Mouse (Mus musculus) hematopoietic stem cell, adult 5-6 weeks (primary cell): ENCODE results near the gene Fscn2. TPM values are rescaled to one million over a fixed set of nuclear protein-coding genes. Genes with fewer than 3 reads are reported as not detected.
A peak's percentile ranks its signal among the peaks of the same experiment; 100 is the strongest.

Source experiments
- ATAC-seq, 2 experiments: fragments of 125-278 bp in 1 of 2; replicated peaks in 1 of 2; 2 replicates each; pipeline ENCODE4 v1.8.0; 2016 to 2017; ENCODE audit warnings: inconsistent platforms in 2 of 2, mild to moderate bottlenecking in 2 of 2, moderate number of reproducible peaks in 2 of 2, low read depth in 1 of 2, moderate TSS enrichment in 1 of 2; ENCODE audit not compliant: low FRiP score in 2 of 2, poor library complexity in 2 of 2, severe bottlenecking in 2 of 2, insufficient read depth in 1 of 2, low TSS enrichment in 1 of 2
- total RNA-seq: library from RNA; stranded (forward); fragments of 172-1452, 232-1000 nt; gene quantifications from 2 replicates; pipeline ENCODE4 v1.2.3, GENCODE M21; 2017

The Fscn2 gene
- total RNA-seq, result 0.15 TPM in 1 of 2 replicates, not detected in the other

DNA sequence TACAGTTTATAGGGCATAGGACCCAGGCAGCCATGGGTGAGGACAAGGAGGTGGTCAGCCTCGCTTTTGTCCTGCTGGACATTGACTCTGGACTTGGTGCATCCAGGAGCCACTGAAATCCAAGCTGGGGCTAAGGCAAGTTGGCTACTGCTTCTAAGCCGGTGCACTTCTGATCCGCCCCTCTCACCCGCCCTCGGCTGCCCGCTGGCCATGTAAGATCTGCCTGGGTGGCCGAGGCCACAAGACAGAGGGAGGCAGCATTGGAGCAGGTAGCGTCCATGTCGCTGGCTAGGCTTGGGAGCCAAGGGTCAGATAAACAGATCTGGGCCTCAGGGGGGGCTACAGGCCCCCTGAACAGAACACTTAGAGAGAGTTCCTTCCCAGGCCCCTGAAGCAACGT is at the start of gene Fscn2:
Gene Fscn2 (plus strand): TSS at position 240 of the 400 bp plus-strand sequence.
- no peak for ATAC-seq

DNA sequence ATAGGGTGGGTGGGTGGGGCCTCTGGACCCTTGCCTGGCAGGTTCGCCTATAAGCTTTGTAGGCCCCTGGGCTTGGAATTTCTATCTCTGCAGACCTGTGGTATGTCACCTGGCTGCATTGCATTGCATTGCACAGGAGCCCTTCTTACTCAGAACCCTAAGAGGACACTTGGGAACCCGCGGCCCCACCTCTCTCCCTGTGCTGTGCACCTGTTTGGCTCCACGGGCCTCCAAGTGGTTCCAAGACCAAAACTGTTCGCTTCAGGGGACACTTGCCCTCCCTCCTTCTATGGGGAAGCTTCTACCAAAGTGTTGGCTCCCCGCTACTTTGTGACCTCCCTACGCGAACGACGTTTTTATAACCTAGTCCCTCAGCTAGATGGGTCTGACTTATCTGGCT is 49.8 kb upstream of the Fscn2 start:
- ATAC-seq, result no peak

DNA sequence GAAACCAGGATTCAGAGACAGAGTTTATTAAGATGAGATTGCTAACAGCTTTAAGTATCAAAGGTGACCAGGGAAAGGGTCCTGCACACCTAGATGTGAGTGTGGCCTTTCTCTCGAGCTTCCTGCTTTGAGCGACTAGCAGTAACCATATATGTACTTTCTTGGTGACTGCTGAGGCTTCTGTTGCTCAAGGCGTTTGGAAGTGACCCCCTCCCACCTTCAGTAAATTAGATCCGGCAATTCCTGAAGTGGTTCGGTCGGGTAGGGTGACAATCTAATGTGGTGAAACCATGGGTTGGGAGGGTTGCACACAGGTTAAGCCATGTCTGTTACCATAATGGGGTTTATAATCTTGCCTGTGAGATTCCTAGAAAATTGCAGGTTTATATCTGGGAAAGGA is 49.3 kb upstream of the Fscn2 start:
- no peak for ATAC-seq

GRCm38 (mm10) chr11:120313906-120314685 is 47.2 kb upstream of the Fscn2 start:
- ATAC-seq, result no peak

GRCm38 (mm10) chr11:120314721-120315415 is 46.5 kb upstream of the Fscn2 start:
- ATAC-seq, result no peak

DNA sequence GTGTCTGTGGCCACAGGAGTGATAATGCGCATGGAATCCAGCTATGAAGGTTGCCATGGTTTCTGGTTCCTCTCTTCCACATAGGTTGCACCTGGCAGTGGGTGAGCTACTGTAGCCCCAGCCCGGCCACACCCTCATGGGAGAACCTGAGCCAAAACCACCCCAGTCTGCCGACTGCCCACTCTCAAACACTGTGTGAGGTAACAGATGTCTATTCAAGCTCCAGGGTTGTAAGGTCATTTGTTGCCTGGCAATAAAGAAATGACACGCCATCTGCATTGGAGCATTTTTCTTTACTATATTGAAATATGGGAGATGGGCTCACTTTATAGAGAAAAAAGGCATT is 45.9 kb upstream of the Fscn2 start:
- ATAC-seq, result no peak

GRCm38 (mm10) chr11:120315832-120316689 is 45.3 kb upstream of the Fscn2 start:
- peak; percentile 97 to 98 for ATAC-seq

DNA sequence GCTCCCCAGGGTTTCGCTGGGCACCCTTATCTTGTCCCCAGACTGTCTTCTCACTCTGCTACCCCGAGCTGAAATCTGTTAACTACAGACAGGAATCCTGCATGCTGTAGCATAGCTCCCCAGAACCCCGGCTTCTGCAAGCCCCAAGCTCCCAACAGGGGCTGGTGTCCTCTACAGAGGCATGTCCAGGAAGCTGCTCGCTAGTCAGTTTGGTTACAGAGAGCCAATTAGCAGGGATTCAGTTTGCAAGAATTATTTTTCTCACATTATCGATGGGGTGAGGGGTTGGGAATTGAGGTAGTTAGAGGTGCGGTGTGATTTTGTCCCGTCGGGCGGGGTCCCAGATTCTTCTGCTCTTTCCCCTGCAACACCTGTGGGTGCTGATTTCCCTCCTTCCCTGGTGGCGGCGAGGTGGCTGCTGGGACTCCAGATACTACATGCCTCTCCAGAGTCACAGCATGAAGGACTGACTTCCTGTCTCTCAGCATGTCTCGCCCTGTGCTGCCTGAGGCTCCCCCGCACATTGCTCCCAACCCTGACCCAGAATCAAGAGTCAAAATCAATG is 44.6 kb upstream of the Fscn2 start:
- 0 out of 4 replicates have a peak, but pooled peaks of 1 of the 2 experiments have one; percentile 26 for ATAC-seq

DNA sequence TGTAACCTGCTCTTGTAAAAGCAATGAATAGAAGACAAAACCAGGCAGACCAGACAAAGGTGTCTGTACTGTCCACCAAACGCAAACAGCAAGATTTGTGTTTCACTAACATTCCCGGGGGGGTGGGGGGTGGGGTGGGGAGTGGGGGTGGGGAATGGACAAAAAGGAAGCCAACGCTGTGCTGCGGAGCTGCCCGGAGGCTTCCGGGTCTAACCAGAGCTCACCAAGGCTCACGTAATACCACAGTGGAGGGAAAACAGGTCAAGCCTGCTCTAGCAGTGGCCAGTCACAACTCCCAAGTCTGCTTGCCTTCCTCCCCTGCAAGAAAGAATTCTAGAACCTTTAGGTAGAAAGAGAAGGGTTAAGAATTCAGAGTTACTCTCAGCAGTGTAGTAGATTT is 43.9 kb upstream of the Fscn2 start:
- ATAC-seq, result no peak

DNA sequence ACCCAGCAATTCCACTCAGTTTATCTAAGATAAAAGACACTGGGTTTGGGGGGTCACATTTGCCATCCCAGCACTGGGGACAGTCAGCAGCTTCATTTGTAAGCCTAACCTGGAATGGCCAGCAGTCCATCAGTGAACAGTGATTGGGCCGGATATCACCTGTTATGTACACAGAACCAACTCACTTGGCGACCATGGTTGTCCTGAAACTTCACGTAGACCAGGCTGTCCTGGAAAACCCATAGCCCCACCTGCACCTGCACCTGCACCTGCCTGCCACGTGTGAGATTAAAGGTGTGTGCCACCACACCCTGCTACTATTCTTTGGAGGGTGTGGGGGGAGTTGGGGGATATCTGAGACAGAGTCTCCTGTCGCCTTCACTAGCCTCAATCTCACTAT is 42.0 kb upstream of the Fscn2 start:
- ATAC-seq, result no peak

GRCm38 (mm10) chr11:120320156-120320555 is 41.2 kb upstream of the Fscn2 start:
- no peak for ATAC-seq

GRCm38 (mm10) chr11:120335431-120336021 is 25.8 kb upstream of the Fscn2 start:
- no peak for ATAC-seq

DNA sequence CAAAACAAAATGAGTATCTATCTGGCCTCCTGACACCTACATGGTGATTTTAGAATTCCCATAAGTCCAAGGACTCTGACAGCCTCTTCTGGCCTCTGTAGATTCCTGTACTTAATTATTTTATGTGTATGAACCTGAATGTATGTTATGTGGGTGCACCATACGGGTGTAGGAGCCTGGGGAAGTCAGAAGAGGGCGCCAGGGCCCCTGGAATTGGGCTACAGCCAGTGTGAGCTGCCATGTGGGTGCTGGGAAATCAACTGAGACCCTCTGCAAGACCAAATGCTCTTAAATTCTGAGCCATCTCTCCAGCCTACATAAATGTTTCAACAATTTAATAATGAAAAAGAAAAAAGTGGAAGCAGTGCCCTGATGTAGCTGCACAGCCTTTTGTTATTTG is 23.9 kb upstream of the Fscn2 start:
- ATAC-seq, result no peak

DNA sequence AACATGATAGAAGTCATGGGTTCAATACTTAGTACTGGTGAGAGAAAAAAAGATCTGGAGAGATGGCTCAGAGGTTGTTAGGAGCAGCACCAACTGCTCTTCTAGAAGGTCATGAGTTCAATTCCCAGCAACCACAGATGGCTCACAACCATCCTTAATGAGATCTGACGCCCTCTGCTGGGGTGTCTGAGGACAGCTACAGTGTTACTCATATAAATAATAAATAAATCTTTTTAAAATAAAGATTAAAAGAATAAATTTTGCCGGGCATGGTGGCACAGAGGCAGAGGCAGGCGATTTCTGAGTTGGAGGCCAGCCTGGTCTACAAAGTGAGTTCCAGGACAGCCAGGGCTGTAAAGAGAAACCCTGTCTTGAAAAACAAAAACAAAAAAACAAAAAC is 22.5 kb upstream of the Fscn2 start:
- no peak for ATAC-seq

GRCm38 (mm10) chr11:120339978-120340513 is 21.3 kb upstream of the Fscn2 start:
- peak; percentile 17 to 51; a peak in 1 of 4 replicates for ATAC-seq

GRCm38 (mm10) chr11:120341661-120342060 is 19.7 kb upstream of the Fscn2 start:
- no peak for ATAC-seq

GRCm38 (mm10) chr11:120342656-120343160 is 18.6 kb upstream of the Fscn2 start:
- ATAC-seq, result no peak
